Mouse (Mus musculus): ENCODE measurements around the gene Arid3c.
"Not testable (repeated sequence)": the region's sequence is repeated elsewhere in the genome, so short reads cannot be mapped to it uniquely, and the experiment has no call there.

Gene Arid3c

DNA sequence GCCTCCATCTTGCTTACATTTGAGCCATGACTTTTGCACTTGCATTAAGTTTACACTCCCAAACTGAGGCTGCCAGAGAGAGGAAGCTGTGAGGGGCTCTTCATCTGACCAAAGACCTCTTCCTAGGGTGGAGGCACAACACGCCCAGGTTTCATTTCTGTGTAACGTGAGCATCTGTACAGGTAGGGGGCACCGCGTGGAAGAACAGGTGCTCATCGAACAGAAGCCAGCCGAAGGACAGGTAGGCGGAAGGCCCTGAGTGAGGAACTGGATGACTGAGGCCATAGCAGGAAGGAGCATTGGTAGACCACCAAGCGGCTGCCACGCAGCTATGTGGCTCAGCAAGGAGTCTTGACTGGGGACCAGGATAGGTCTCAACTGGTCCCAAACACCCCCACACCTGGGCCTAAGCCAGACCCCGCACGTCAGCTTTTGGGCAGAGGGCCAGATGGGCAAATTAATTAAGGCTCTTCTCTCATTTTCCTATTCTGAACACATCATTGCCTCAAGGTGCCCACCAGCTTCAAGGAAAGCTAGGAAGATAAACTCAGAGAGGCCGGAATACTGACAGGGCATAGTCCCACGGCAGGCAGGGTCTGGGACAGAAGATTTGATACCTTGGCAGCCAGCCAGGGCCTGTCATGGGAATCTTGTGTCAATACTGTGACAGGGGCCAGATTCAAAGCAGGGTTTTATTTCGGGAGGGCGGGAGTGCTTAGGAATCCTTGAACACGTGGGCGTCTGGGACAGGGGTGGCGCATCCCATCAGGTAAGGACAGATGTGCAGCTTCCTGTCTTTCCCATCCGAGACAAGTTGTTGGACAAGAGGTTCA is 24.8 kb downstream of the Arid3c start:
- peak; percentile 4 for DNase-seq (ENCODE audit: low read depth)

DNA sequence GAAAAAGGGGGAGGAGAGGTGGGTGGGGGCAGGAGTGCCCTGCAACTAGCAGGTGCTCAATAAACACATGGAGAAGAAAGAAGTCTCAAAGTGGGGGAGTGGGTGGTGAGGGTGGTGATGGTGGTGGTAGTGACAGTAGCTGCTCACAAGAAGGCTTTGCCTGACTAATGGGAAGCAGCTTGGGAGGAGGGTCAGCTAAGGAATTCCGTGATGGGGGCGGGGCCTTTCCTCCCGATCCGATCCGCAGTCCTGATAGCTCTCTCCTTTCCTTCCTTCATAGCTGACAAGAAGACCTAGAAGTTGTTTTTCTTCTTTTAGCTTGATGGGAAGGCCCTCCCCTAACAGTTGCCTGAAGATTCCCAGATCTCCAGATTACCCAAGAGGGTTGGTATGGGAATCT is 26.3 kb downstream of the Arid3c start:
- DNase-seq (ENCODE audit: low read depth), result no peak

- not testable (repeated sequence) for DNase-seq (ENCODE audit: low read depth)
These were observed 28.7 kb downstream of the Arid3c start for GRCm38 (mm10) chr4:41702226-41702625.

DNA sequence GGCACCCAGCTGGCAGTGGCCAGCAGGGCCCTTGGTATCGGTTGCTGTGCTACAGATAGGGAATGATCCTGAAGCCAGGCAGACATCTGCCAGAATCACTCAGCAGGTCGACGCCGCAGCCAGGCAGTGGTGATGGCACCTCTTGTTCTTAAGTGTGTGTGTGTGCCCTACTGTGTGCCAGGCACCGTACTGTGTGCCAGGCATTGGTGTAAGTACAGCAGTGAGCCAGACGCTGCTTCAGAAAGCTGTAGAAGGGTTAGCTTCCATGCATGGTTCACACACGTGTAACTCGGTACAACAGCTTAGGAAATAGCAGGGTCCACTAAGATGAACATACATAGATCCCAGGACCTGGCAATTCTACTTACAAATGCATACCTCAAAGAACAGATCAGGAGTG is 30.7 kb downstream of the Arid3c start:
- not testable (repeated sequence) for DNase-seq (ENCODE audit: low read depth)

GRCm38 (mm10) chr4:41699783-41700182 is 31.2 kb downstream of the Arid3c start, which contains the start of gene Il11ra1:
Il11ra1 (plus strand) TSS chr4:41699989.
- not testable (repeated sequence) for DNase-seq (ENCODE audit: low read depth)

DNA sequence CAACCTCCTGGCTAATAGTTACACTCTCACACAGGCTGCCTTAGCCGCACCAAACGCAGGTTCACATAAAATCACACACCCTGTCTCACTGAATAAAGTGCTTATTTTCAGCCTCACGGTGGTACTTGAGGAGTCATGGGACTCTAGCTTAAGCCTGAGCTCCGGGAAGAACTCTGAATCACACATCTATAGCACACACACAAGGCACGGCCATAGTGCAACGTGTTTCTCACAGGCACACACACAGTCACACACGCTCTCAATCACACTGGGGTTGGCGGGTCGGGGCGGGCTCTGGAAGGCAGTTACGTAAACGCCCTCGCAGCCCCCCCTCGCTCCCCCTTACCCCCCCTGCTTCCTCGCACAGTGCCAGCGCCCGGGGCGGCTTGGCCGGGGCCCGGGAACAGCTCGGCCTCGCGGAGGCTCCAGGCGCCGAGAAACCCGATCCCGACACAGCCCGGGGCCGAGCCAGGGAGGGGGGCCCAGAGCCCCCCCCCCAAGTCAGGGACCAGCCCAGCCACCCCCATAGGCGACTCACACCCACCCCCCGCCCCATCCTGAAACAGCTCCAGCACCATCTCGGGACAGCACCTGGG is 32.4 kb downstream of the Arid3c start:
- DNase-seq (ENCODE audit: low read depth), result not testable (repeated sequence)

DNA sequence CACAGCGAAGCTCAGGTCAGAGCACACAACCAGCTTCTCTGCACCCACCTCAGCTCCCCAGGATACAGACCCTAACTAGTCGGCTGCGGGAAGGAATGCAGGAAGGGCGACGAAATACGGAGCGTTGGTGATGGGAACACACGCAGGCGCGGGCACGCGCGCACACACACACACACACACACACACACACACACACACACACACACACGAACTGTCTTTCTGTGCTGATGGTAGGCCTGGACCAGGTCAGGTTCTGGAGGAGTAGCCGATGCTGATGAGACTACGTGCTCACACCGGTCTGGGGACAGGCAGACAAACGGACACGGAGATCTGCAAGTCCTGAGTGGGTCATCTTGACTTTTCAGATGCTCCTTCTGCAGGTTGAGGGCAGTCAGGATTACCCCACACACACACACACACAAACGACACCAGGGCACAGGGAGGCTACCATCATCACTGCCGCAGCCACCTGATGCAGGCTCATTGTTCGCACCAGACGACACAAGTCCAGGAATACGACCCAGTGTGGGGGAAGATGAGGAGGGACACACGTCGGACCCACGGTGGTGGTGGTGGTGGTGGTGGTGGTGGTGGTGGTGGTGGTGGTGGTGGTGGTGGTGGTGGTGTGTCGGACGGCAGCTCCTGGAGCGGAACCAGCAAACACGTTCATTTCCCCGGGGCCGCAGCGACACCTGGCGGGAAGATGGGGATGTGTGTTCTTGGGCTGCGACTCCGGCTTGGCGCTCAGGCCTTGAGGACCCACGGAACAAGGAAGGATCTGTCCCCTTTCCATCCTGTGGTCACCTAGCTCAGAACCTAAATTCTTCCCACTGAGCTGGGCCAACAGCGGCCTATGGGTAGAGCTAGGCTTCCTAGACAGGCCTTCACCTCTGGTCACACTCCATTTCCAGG is 33.8 kb downstream of the Arid3c start, which contains the start of gene Cntfr:
Cntfr (minus strand) TSS at position 160 of the 912 bp plus-strand sequence.
- DNase-seq (ENCODE audit: low read depth), result peak; percentile 75

DNA sequence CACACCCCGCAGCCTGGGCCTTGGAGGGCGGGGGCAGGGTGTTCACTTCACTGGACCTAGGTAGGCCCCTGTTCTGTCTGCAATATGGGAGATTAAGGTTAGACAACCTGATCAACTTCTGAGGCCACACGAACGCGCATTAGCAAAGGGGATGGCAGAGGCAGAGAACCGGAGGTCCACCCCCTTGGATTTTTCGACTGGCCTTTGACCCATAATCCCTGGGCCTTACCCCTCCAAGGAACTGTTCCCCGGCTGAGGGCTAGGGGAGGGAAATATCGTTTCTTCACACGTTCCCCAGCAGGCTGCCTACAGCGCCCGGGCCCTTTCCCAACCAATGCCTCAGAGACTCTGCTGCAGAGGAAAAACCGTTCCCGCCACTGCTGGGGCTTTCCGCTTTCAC is 34.5 kb downstream of the Arid3c start:
- not testable (repeated sequence) for DNase-seq (ENCODE audit: low read depth)

DNA sequence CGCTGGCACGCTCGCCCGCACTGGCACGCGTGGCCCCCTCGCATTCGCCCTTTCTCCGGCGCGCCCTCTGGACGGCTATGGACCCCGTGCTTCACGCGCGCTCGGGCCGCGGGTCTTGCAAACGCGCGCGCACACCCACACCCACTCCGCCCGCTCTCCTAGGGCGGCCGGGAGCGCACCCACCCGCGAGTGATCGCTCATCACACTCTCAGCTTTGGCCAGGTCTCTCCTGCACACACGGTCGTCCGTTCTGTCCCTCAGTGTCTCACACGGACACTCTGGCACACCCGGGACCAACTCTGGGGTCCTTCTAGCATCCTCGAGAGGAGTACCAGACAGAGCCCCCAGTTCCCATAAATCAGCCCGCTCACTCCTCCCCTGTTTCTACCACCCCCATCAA is 35.1 kb downstream of the Arid3c start:
- not testable (repeated sequence) for DNase-seq (ENCODE audit: low read depth)

GRCm38 (mm10) chr4:41693511-41693910 is 37.4 kb downstream of the Arid3c start:
- DNase-seq (ENCODE audit: low read depth), result not testable (repeated sequence)

DNA sequence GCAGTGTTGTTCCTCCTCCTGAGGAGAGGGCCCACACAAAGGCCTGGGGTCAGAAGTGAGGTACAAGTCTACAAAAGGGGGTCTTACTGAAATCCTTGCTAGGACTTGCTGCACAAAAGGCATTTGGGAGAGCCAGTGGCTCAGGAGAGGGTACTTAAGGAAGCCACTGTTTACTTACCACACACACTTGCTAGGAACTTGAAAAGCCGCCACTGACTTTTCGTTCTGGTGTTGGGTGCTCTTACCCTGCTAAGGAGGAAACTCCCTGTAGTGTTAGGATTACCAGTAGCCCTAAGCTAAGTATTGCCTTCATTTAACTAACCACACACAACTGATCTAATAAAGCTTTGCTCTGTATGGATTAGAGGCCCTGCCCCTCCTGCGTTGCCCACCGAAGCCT is 40.9 kb downstream of the Arid3c start:
- not testable (repeated sequence) for DNase-seq (ENCODE audit: low read depth)

DNA sequence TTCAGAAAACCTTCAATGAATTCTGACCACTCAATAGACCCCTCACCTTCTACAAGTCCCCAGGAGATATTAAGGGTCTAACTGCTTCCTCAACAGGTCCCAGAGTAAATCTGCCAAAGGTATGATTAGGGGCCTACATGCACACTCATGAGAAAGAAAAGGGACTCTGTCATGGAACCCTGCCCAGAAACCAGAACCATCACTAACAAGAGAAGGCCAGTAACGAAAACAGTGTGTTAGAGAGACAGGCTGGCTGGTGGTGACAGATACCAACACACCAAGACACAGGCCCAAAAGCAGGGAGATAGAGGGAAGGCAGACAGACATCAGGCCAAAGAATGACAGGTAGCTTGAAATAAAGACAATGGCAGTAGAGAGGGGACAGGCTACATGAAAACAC is 42.4 kb downstream of the Arid3c start:
- DNase-seq (ENCODE audit: low read depth), result not testable (repeated sequence)

DNA sequence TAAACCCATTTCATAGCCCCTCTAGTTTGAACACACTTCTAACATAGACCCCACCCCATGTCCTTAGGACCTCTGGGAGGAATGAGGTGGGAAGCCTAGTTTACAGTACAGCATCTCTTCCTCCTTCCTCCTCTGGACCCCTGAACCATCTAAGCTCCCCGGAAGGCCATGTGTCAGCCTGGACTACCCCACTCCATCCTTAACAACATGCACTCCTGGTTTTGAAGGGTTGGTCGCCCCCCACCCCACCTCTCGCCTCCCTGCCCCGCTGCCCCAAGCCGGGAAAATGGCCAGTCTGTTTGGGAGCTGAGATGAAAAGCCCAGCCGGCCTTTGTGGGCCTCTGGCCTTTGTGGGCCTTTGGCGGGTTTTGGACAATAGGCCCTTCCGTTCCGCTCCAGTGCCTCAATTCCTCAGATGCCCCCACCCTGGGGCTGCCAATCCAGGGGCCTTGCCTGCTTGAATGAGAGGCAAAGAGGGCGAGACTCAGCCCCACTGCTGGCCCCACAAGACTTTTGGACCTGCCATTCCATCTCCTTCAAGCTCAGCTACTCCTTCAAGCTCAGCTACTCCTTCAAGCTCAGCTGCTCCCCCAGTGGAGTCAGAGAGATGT is 45.0 kb downstream of the Arid3c start:
- DNase-seq (ENCODE audit: low read depth), result not testable (repeated sequence)

- DNase-seq (ENCODE audit: low read depth), result not testable (repeated sequence)
These were observed 46.0 kb downstream of the Arid3c start for GRCm38 (mm10) chr4:41684931-41685453.

GRCm38 (mm10) chr4:41684131-41684930 is 46.6 kb downstream of the Arid3c start:
- not testable (repeated sequence) for DNase-seq (ENCODE audit: low read depth)

- not testable (repeated sequence) for DNase-seq (ENCODE audit: low read depth)
These were observed 47.6 kb downstream of the Arid3c start for GRCm38 (mm10) chr4:41683303-41683702.

DNA sequence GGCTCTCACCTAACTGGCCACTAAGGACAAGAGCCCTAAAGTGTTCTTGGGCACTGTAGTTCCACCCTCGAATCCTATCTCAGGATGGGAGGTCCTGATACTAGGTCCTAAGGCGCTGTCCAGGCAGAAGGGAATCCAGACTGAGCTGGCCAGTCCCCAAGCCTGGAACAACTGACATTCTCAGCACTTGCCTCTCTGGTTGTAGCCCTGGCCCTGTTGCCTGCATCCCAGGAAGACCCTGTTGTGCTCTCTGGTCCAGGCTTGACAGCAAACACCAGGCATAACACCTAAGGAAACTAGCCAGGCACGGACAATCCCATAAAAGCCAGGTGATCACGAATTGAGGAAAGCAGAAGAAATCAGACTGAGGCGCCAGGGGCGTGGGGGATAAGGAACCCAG is 48.2 kb downstream of the Arid3c start:
- no peak for DNase-seq (ENCODE audit: low read depth)

DNA sequence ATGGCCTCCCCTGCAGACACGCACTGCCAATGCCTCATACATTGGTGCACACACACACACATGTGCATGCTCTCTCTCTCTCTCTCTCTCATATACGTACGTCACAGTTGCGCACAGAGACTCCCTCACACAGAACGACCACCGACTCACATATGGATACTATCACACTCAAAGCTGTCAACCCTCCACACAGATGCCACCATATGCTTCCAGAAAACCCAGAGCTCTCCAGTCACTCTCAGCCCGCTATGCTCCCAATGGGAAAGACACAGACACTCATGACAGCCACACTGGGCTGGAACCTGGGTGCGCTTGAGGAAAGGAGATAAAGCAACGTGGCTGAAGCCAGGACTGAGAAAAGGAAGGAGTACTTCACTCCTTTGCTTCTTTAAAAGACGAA is 49.0 kb downstream of the Arid3c start:
- no peak for DNase-seq (ENCODE audit: low read depth)

- no peak for DNase-seq (ENCODE audit: low read depth)
These were observed 49.8 kb downstream of the Arid3c start for GRCm38 (mm10) chr4:41681176-41681575.

- no peak for DNase-seq (ENCODE audit: low read depth)
These were observed 51.7 kb downstream of the Arid3c start for GRCm38 (mm10) chr4:41679291-41679690.

DNA sequence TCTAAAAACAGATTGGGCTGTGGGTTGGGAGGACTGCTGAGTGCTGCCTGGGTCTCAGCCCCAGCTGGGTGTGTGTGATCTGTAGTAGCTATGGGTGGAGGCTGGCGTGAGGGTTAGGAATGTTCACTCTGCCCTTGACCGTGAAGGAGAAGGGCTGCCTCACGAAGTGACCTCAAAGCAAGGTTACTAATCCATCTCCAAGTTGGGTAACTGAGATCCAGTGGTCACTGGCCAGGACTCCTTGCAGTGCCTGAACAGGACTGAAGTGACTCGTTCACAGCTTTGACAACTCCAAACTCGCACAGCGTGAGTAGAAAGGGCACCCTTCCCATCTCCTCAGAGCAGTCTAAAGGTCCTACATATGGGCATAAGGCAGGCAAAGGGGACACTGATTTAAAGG is 52.1 kb downstream of the Arid3c start:
- no peak for DNase-seq (ENCODE audit: low read depth)
